20 mouse cellular contexts compared by ENCODE assay signal in the genomic region with DNA sequence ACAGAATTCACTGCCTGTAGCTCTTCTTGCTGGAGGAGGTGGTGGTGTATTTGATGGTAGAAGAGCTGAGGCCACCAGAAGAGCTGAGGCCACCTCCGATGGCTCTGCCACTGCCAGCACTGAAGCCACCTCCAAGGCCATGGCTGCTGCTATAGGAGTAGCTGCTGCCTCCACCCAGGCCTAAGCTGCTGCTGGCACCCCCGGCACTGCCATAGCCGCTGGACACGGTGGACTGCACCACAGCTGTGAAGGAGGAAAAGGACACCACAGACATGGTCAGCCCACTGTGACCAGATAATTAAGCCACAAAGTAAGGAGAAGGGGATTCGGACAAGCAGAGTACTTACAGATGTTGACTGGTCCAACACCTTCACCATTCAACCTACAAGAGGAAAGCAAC. TPM values are rescaled to one million over a fixed set of nuclear protein-coding genes. Genes with fewer than 3 reads are reported as not detected.
"Had no signal": no experiment of that assay in that cellular context is flagged by ENCODE, and none has a peak within 500 bp of the region (broad histone marks: within the 10 kb centered on the region; RNA-seq: fewer than 3 reads in every experiment).

No protein-coding gene starts in this region.

RNA-seq across cellular contexts. Expression of gene Krt6a, which starts 3.6 kb away (rescaled TPM):
- polyA plus RNA-seq: cerebellum, adult 2 months; cortical plate, adult 2 months; erythroblast, embryonic 14.5 days; forebrain, embryonic 10.5 days; forebrain, embryonic 11.5 days; forebrain, embryonic 12.5 days; forebrain, embryonic 13.5 days; forebrain, embryonic 14.5 days; forebrain, embryonic 15.5 days; forebrain, embryonic 16.5 days; forebrain, postnatal 0 days; frontal cortex, adult 2 months; gonadal fat pad, adult 2 months; heart, adult 2 months had no signal

RNA-seq across cellular contexts. Expression of gene Krt6b, which starts 10.4 kb away (rescaled TPM):
- polyA plus RNA-seq: cerebellum, adult 2 months; cortical plate, adult 2 months; embryonic facial prominence, embryonic 10.5 days; embryonic facial prominence, embryonic 11.5 days; embryonic facial prominence, embryonic 12.5 days; erythroblast, embryonic 14.5 days; forebrain, embryonic 10.5 days; forebrain, embryonic 11.5 days; forebrain, embryonic 12.5 days; forebrain, embryonic 13.5 days; forebrain, embryonic 14.5 days; forebrain, embryonic 15.5 days; forebrain, embryonic 16.5 days; forebrain, postnatal 0 days; frontal cortex, adult 2 months; gonadal fat pad, adult 2 months had no signal

RNA-seq across cellular contexts. Expression of gene Krt5, which starts 22.2 kb away (rescaled TPM):
- polyA plus RNA-seq: cortical plate, adult 2 months; erythroblast, embryonic 14.5 days; forebrain, embryonic 14.5 days; forebrain, embryonic 16.5 days; forebrain, postnatal 0 days; frontal cortex, adult 2 months had no signal

RNA-seq across cellular contexts. Expression of gene Gm5478, which starts 43.3 kb away (rescaled TPM):
- polyA plus RNA-seq: cerebellum, adult 2 months; cortical plate, adult 2 months; embryonic facial prominence, embryonic 10.5 days; embryonic facial prominence, embryonic 11.5 days; embryonic facial prominence, embryonic 12.5 days; embryonic facial prominence, embryonic 13.5 days; embryonic facial prominence, embryonic 14.5 days; embryonic facial prominence, embryonic 15.5 days; erythroblast, embryonic 14.5 days; forebrain, embryonic 10.5 days; forebrain, embryonic 11.5 days; forebrain, embryonic 12.5 days; forebrain, embryonic 13.5 days; forebrain, embryonic 14.5 days; forebrain, embryonic 15.5 days; forebrain, embryonic 16.5 days; forebrain, postnatal 0 days; frontal cortex, adult 2 months; gonadal fat pad, adult 2 months; heart, adult 2 months had no signal

RNA-seq across cellular contexts. Expression of gene Krt71, which starts 52.4 kb away (rescaled TPM):
- polyA plus RNA-seq: cortical plate, adult 2 months; embryonic facial prominence, embryonic 10.5 days; embryonic facial prominence, embryonic 11.5 days; embryonic facial prominence, embryonic 12.5 days; erythroblast, embryonic 14.5 days; forebrain, embryonic 10.5 days; forebrain, embryonic 11.5 days; forebrain, embryonic 12.5 days; forebrain, embryonic 13.5 days; forebrain, embryonic 14.5 days; forebrain, embryonic 15.5 days; forebrain, embryonic 16.5 days; forebrain, postnatal 0 days; frontal cortex, adult 2 months; heart, adult 2 months had no signal
